In genomic region chr1:39581215-39581614, GRCm38 (mm10) we compare ENCODE assay signal across 20 mouse cellular contexts. TPM values are rescaled to one million over a fixed set of nuclear protein-coding genes. Genes with fewer than 3 reads are reported as not detected.
DNase-seq lines count a peak whose midpoint lies in the region; ATAC-seq and TF ChIP-seq lines count a peak whose summit lies in the region.
"Had no signal": no experiment of that assay in that cellular context is flagged by ENCODE, and none has a peak within 500 bp of the region (broad histone marks: within the 10 kb centered on the region; RNA-seq: fewer than 3 reads in every experiment).

No protein-coding gene starts in this region.

- no peak for TF ChIP-seq CTCF in MEL (IDR thresholded peaks at IDR 0.05 in 2 of 3, conservative IDR thresholded peaks at IDR 0.05 in 1 of 3; ENCODE audit: control insufficient read depth in 1 of 3, insufficient read depth in 1 of 3, low read depth in 2 of 3, low read length in 3 of 3, poor library complexity in 1 of 3, severe bottlenecking in 1 of 3)
- TF ChIP-seq CTCF in bone marrow macrophage, adult 2 months (IDR thresholded peaks at IDR 0.05; ENCODE audit: low read depth, low read length): no peak

- H3K27ac ChIP-seq in MEL (ENCODE audit: control insufficient read depth, low read depth, low read length): no peak overlapping the region
- peak overlapping the region; percentile 24 for H3K27ac ChIP-seq in bone marrow macrophage, adult 2 months (ENCODE audit: insufficient read depth, low read depth, low read length)
- H3K27ac ChIP-seq in kidney, embryonic 16.5 days (ENCODE audit: low read length): no peak overlapping the region

- no peak for ATAC-seq in kidney, embryonic 16.5 days (ENCODE audit: low FRiP score, low TSS enrichment)
- ATAC-seq: activated CD4-positive, CD25-positive, alpha-beta regulatory T cell, adult 4 months; CD4-positive, CD25-positive, alpha-beta regulatory T cell, adult 4 months; Patski had no signal

- peaks cover 3% of the 10 kb centered on the region in 2 experiments for H3K4me1 ChIP-seq in MEL (ENCODE audit: control insufficient read depth in 1 of 2, insufficient read depth in 2 of 2, low read length in 2 of 2)
- peaks cover 49% of the 10 kb centered on the region for H3K4me1 ChIP-seq in bone marrow macrophage, adult 2 months (ENCODE audit: control insufficient read depth, insufficient read depth, low read length)
- H3K4me1 ChIP-seq in kidney, embryonic 16.5 days (ENCODE audit: insufficient read depth, low read length): peaks cover 8% of the 10 kb centered on the region

- peak; percentile 47 for DNase-seq in MEL (ENCODE audit: low read depth, low spot score)
- DNase-seq in gastrocnemius, adult 18-20 months (ENCODE audit: low spot score): no peak
- DNase-seq: adrenal gland, adult 2 months; adrenal gland, adult 8-10 months; adrenal gland, postnatal 10 days; adrenal gland, postnatal 14 days; adrenal gland, postnatal 25 days; adrenal gland, postnatal 36 days; B cell, adult 2 months; cerebellum, adult 11 months; cerebellum, adult 11-12 months; cerebellum, adult 18-20 months; cerebellum, adult 2 months; cerebellum, adult 8-10 months had no signal

- no peaks in the 10 kb centered on the region for H3K9me3 ChIP-seq in MEL (replicated peaks; ENCODE audit: insufficient read depth, low read length)
- no peaks in the 10 kb centered on the region for H3K9me3 ChIP-seq in kidney, embryonic 16.5 days (ENCODE audit: low read length)
- H3K9me3 ChIP-seq: G1E had no signal

- TF ChIP-seq POLR2A in MEL (IDR thresholded peaks at IDR 0.05; ENCODE audit: control insufficient read depth in 1 of 2, insufficient read depth in 1 of 2, low read depth in 1 of 2, low read length in 2 of 2, poor library complexity in 1 of 2): no peak
- TF ChIP-seq POLR2A in bone marrow macrophage, adult 2 months (IDR thresholded peaks at IDR 0.05; ENCODE audit: borderline replicate concordance, low read depth, low read length): no peak

- no peak for TF ChIP-seq EP300 in MEL (IDR thresholded peaks at IDR 0.05; ENCODE audit: low read depth in 1 of 2, low read length in 2 of 2)

- H3K4me2 ChIP-seq in kidney, embryonic 16.5 days (replicated peaks; ENCODE audit: low read depth, low read length): no peak overlapping the region

- no peak for TF ChIP-seq RAD21 in MEL (IDR thresholded peaks at IDR 0.05; ENCODE audit: low read depth, low read length)

- no peak overlapping the region for H3K9ac ChIP-seq in MEL (ENCODE audit: control insufficient read depth, low read depth, low read length, poor library complexity, severe bottlenecking)
- H3K9ac ChIP-seq in kidney, embryonic 16.5 days (replicated peaks; ENCODE audit: low read length): no peak overlapping the region

- H3K79me2 ChIP-seq in MEL (ENCODE audit: control insufficient read depth, insufficient read depth, low read length, poor library complexity): peaks cover 9% of the 10 kb centered on the region

- 79% methylated on average over 2 of the region's 3 CpGs for WGBS in kidney, embryonic 16.5 days

- peaks cover 0 to 19% of the 10 kb centered on the region in 2 experiments; a peak in 2 of 4 replicates for H3K36me3 ChIP-seq in MEL (ENCODE audit: control insufficient read depth in 1 of 2, insufficient read depth in 2 of 2, low read length in 2 of 2)
- H3K36me3 ChIP-seq in kidney, embryonic 16.5 days (ENCODE audit: insufficient read depth, low read length): no peaks in the 10 kb centered on the region
- H3K36me3 ChIP-seq: G1E had no signal

- peaks cover 0 to 2% of the 10 kb centered on the region in 2 experiments; a peak in 2 of 4 replicates for H3K27me3 ChIP-seq in MEL (ENCODE audit: control insufficient read depth in 1 of 2, insufficient read depth in 2 of 2, low read length in 2 of 2)
- H3K27me3 ChIP-seq in kidney, embryonic 16.5 days (ENCODE audit: insufficient read depth, low read length): no peaks in the 10 kb centered on the region

- no peak overlapping the region for H3K4me3 ChIP-seq in MEL (ENCODE audit: control insufficient read depth in 1 of 2, insufficient read depth in 1 of 2, low read depth in 2 of 2, low read length in 2 of 2)
- no peak overlapping the region for H3K4me3 ChIP-seq in bone marrow macrophage, adult 2 months (ENCODE audit: insufficient read depth, low read length)
- no peak overlapping the region for H3K4me3 ChIP-seq in kidney, embryonic 16.5 days (ENCODE audit: low read length)

TF ChIP-seq in MEL, 35 proteins besides CTCF, POLR2A, EP300 and RAD21:
- peak; percentile 54 for TF ChIP-seq GATA1 (IDR thresholded peaks at IDR 0.05; ENCODE audit: low read depth, low read length)
- TF ChIP-seq CHD2 (IDR thresholded peaks at IDR 0.05; ENCODE audit: low read length): no peak
- peak; percentile 40; the same call in 1 of the 2 replicates for TF ChIP-seq MAZ (IDR thresholded peaks at IDR 0.05; ENCODE audit: low read depth, low read length)
- peak; percentile 86 for TF ChIP-seq JUND (IDR thresholded peaks at IDR 0.05; ENCODE audit: low read depth, low read length)
- TF ChIP-seq ZC3H11A (IDR thresholded peaks at IDR 0.05; ENCODE audit: low read depth, low read length): no peak
- 0 out of 2 replicates have a peak, but pooled peaks have one; percentile 23 for TF ChIP-seq ETS1 (IDR thresholded peaks at IDR 0.05; ENCODE audit: low read depth, low read length)

RNA-seq across cellular contexts. Expression of gene Rnf149, which starts 4.0 kb away (rescaled TPM):
- total RNA-seq in MEL (2012; rRNA removed): 33.0 and 37.1 TPM in 2 replicates
- polyA plus RNA-seq in MEL (2012; ENCODE audit: insufficient read depth in 1 of 2, insufficient read length in 2 of 2, low read depth in 1 of 2, low replicate concordance in 2 of 2, missing spikeins in 1 of 2): 10 to 100 TPM in 1 of 2 experiments, not detected in 1; 46.4 TPM
- 113 and 116 TPM in 2 replicates for polyA plus RNA-seq in bone marrow macrophage, adult 2 months (2012; ENCODE audit: insufficient read depth, insufficient read length, missing spikeins)
- total RNA-seq in gastrocnemius, adult 18-20 months (2021): 1 to 10 TPM; 7.4 to 8.5 TPM
- polyA plus RNA-seq in kidney, embryonic 16.5 days (2015; fragmentation: Nextera tagmentation; extraction: Ambion mirVana): 25.8 and 32.6 TPM in 2 replicates

RNA-seq across cellular contexts. Expression of gene Cnot11, which starts 46.4 kb away (rescaled TPM):
- 20.0 and 21.1 TPM in 2 replicates for total RNA-seq in MEL (2012; rRNA removed)
- polyA plus RNA-seq in MEL (2012; ENCODE audit: insufficient read depth in 1 of 2, insufficient read length in 2 of 2, low read depth in 1 of 2, low replicate concordance in 2 of 2, missing spikeins in 1 of 2): 10 to 100 TPM; 37.9 to 46.0 TPM
- polyA plus RNA-seq in bone marrow macrophage, adult 2 months (2012; ENCODE audit: insufficient read depth, insufficient read length, missing spikeins): 22.0 and 30.4 TPM in 2 replicates
- total RNA-seq in gastrocnemius, adult 18-20 months (2021): 10 to 100 TPM; 19.0 to 20.8 TPM
- polyA plus RNA-seq in kidney, embryonic 16.5 days (2015; fragmentation: Nextera tagmentation; extraction: Ambion mirVana): 14.6 and 15.6 TPM in 2 replicates
